Mouse (Mus musculus) CH12F3 (cell line): ENCODE measurements around the gene Asb17.

Source experiments
- in situ Hi-C: fragments of 300-500 bp; cut with MboI; formaldehyde crosslinking; loops from 2 replicates; pipeline ENCODE4 v1.14.3; 2020; ENCODE audit warnings: low sequenced_read_pairs

Gene Asb17

DNA sequence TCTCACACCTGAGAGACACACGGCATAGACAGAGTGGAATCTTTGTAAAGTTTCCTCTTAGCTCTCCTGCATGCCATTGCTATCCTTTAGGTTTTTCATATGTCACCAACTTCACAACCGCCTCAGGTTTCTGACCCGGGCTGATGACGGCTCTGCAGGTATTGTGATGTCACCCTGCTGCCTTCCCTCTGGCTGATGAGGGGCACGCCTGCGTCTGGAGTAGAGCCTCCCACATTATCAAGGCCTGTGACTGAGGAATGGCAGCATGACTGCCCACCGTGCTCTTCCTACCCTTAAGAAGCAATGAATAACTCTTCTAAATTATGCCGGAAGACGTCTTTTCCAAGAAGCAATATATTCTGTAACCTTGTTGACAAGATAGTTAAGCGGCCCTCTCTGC, at the start of gene Asb17:
Gene Asb17 (plus strand): TSS at position 180 of the 400 bp plus-strand sequence.
- in situ Hi-C loops = loop anchor here (25.0 kb wide), 1 partner anchor 1082 kb away; no protein-coding TSS in a partner anchor

DNA sequence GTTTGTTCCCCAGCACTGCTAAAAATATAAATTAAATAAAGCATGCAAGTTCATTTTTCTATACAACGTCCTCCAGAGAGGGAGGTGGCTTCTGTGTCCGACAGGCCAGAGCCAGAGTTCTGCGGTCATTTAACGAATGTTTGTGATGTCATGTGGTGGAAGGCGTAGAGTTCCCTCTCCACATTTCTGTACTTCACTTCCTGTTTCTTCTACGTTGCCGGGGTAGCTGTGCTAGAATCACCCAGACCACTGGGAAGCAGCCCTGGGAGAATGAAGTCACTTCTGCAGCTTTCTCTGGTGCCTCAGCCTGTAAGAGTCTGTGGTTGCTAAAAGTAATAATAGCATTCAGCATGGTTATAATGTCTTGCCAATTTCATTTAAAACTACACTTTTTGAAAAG, 46.4 kb upstream of the Asb17 start:
- in situ Hi-C loops = no loop called here

DNA sequence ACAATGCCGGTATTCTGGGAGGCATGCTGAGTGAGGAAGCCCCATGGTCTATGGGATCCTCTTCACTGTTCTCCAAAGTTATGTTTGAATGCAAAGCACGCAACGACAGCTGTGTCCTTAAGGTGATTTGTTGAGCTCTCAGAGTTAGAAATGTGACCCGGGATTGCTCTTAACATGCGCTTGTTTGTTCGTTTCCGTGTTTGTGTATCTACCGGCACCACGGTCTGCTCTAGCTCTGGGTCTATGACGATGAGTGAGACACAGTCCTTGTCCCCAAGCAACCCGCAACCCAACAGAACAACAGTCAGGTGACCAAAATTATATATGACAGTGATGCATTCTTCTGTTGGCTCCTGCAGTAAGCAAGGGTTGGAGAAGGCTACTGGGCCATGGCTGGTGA, 44.4 kb upstream of the Asb17 start:
- in situ Hi-C loops = no loop called here

DNA sequence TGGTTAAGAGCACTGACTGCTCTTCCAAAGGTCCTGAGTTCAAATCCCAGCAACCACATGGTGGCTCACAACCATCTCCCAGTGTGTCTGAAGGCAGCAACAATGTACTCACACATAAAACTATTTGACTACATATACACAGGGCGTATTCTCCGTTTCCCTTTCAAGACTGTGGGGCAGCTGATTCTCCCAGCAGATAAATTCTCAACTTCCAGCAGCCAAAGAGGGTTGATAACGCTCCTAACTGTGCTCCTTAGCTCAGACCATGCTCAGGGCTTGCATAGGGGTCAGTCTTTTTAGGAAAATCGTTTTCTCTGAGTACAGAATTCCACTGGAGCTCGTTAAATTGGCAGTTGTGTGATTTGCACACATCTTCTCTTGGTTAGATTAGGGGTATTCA, 43.3 kb upstream of the Asb17 start:
- in situ Hi-C loops = no loop called here

DNA sequence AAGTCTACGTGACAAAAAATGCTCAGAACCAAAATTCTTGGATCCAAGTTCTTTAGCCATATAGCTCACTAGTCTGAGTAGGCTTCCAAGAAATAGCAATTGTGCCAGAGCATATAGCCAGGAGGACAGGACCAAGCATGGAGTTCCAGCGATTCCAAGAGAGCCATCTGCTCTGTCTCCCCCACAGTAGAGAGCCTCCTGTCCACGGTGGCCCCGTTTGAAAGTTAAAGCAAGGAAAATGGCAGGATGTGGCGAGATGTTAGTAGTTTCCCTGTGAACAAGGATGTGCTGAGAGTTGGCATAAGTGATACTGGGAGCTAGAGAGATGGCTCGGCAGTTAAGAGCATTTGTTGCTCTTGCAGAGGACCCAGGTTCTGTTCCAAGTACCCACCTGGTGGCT, 42.5 kb upstream of the Asb17 start:
- in situ Hi-C loops = no loop called here

DNA sequence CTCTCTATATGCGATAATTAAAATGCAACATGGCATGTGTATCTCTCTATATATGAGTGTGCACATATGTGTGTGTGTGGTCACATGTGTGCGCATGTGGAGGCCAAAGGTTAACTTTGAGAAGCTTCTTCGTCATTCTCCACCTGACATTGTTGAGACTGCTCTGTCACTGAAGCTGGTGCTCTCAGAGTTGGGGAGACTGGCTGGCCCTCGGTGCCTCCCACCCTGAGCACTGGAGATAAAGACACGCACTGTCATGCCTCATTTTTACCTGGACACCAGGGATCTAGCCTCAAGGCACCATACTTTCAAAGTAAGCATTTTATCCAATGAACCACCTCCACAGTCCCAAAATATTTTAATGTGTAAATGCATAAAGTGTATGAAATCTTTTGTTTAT, 41.4 kb upstream of the Asb17 start:
- in situ Hi-C loops = no loop called here

DNA sequence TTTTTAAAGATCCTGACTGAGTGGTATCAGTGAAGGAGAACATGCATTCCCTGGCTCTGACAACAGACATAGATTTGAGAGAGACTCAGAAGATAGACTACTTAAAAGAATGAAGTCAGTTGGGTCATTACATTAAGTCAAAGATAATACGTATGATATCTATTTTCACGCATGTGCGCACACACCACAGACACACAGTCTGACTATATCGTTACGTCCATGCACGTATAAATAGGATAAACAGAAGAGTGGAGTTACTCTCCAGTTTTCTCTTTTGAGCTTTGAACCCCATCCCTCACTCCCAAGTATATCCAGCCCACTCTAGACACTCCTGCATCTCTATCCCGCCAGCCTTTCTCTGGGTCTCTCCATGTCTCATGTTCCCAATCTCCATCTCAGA, 40.0 kb upstream of the Asb17 start:
- in situ Hi-C loops = no loop called here

DNA sequence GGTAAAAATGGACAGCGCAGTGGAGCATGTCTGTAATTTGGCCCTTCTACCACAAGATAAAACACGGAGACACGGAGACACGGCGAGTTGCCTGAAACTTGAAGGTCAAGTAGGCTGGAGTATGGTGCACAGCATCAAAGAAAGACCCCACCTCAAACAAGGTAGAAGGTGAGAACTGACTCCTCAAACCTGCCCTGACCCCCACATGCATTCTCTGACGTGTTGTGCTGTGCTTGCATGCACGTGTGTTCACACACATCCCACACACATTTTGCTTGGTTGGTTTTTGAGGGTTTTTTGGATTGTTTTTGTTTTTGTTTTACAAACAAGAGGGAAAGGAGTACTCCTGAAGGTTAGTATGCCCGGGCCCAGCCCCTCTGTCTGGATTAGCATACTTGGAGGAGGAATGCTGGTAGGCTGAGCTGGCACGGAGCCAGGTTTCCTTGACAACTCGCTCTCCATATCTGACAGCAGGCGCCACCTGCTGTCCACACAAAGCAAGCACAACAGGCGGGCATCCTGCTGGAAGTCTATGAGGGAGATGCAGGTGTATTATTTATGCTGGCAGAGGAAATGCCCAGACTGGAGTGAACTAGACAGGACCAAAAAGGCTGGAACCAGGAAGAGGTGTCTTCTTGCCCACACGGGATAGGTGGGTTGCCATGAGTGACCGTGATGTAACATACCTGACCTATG, 37.8 kb upstream of the Asb17 start:
- in situ Hi-C loops = no loop called here

DNA sequence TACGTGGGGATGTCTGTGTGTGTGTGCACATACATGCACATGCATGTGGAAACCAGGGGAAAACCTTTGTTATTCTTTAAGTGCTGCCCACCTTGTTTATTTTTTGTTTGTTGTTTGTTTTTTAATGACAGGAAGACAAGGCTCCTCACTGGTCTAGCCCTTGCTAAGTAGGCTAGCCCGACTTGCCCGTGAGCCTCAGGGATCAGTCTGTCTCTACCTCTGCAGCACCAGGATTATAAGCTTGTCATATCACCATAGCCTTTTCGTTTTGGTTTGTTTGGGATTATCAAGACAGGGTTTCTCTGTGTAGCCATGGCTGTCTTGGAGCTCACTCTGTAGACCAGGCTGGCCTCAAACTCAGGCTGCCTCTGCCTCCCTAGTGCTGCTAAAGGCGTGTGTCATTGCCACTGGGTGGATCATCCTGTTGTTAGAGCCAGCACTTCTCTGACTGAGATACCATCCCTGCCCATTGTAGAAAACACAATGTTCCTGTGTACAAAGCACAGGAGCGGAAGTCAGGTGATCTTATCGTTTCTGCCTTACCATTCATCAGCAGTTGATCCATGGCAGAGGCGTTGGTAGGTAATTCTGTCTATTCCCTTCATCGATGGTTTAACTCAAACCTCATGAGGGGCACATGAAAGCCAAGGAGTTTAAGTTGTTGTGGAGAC, 37.1 kb upstream of the Asb17 start:
- in situ Hi-C loops = no loop called here

DNA sequence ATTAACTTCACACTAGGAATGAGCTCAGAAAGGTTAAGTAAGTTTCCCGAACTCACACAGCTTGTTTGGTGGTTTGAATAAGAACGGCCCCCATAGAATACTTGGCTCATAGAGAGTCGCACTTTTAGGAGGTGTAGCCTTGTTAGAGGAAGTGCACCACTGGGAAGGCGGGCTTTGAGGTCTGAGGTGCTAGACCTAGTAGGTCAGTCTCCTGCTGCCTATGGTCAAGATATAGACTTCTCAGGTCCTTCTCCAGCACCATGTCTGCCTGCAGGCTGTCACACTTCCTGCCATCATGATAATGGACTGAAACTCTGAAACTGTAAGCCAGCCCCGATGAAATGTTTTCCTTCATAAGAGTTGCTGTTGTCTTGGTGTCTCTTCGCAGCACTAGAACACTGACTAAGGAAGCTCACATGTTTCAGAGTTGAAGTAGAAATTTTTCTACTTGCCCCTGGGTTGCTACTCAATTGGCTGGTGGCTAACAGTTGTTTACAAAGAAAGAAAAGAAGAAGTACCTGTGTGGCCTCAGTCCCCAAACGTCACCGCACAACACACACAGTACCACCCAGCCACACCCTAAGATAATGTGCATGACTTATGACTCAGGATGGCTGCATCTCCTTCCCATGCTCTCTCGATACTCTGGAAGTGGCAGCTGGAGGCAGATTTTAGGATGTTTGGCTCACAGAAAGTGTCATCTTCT, 36.4 kb upstream of the Asb17 start:
- in situ Hi-C loops = no loop called here

DNA sequence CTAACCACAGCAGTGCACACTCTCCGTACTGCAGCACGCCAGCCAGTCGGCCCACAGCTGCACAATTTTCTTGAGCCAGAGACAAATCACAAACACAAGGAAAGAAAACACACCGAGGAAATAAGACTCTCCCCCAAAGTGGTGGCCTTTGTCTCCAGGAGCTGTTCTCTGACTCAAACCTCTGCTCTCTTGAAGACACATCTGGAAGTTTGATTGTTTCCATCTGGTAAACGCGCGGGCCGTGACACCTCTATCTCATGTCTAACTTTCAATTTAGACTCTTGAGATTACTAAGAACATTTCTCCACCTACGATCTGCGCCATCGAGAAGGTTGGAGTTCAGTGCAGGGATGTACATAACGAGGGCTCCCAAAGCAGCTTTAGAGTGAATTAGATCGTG, 35.6 kb upstream of the Asb17 start:
- in situ Hi-C loops = no loop called here

DNA sequence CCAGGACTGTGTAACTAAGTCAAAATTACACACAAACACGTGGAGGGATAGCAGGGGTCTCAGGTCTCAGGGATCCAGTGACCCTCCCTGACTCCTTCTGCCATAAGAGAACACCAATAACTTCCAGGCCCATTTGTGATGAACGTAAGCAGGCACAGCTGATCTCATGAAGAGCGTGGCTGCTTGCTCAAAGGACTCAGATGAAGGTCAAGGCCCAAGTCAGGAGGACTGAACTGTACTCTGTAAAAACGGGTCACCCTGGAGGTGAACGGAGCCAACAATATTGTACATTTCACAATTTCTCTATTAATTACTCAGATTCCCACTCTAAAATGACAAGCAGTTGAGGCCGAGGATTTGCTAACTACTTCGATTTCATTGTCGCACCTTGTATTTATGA, 30.0 kb upstream of the Asb17 start:
- in situ Hi-C loops = no loop called here

DNA sequence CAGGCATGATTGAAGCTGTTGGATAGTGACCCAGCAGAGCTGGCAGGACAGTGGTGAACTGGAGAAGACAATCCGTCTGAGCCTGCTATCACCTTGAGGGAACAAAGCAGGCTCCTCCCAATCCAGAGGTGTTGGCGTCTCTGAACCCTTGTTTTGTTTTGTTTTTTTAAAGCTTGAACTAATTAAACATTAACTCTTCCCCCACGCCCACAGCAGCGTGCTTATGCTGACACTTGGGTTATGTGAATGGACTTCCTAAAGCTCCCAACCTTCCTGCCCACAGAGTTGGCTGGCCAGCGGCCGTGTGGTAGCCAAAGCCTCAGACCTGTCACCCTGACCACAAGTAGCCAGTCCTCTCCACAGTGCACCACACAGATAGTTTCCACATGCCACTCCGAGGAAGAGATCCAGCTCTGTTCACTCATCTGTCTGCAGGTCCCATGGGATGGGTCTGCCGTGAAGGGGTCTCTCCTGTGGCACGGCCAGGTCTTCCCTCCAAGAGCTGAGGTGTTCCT, 26.6 kb upstream of the Asb17 start:
- in situ Hi-C loops = no loop called here

DNA sequence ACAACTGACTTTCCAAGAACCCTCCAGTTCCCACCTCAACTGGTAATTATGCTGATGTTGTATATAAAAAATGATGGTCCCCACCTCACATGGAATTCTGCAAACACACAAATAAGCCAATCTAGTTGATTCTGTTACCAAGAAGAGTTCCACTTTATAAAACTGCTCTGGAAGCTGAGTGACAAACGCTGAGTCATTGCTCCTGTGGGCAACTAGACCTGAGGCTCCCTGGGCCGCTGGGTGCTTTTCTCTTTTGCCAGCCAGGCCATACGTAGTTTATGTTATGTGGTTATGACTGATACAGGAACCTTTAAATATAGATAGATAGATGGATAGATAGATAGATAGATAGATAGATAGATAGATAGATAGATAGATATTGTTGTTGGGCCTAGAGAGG, 25.3 kb upstream of the Asb17 start:
- in situ Hi-C loops = no loop called here

DNA sequence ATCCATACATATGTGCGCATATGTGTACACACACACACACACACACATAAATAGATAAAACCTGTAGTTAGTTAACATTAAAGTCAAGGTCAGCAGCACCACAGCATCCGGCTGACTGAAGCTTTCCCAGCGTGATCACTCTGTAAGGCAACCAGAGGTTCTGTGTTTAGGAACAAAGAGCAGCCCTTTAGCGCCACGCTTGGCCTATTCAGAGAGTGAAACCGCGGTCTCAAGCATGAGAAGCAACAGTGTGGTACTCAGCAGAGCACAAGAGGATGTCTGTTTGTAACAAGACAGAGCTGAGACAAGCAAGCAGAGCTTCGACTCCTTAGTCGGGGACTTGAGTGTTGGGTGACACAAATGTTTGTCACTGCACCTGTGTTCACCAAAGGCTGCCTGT, 24.6 kb upstream of the Asb17 start:
- in situ Hi-C loops = no loop called here

DNA sequence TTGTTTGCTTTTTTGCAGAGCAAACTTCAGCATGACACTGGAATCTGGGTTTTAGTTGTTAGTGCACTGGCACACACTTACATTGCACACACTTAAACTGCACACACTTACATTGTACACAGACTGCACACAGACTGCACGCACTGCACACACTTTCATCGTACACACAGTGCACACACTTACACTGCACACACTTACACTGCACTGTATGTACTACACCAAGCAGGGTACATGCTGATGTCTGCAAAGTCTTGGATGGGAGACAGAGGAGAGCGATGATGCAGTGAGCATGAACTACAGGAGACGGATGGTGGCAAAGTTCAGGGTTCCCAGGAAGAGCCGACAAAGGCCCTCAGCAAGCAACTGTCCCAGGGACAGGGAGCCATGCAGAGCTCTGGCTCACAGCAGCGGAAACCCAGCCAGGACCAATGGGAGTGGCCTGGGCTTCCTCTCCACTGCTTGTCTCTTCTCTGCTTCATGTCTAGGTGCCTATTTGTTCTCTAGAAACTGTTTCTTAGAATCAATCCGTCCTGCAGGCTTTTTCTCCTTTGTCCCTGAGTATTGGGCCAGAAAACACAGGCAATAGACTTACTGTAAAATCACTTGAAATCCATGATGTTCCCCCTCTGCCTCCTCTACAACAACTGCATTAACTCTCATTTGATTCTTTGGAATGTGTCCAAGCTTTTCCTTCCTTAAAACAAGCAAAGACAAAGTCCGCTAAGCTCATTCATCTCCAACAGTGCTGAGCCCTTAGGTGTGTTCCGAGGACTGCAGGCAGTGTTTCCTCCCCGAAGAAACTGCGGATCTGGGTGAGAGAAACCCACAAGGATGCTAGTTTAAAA, 20.1 kb upstream of the Asb17 start:
- in situ Hi-C loops = no loop called here

DNA sequence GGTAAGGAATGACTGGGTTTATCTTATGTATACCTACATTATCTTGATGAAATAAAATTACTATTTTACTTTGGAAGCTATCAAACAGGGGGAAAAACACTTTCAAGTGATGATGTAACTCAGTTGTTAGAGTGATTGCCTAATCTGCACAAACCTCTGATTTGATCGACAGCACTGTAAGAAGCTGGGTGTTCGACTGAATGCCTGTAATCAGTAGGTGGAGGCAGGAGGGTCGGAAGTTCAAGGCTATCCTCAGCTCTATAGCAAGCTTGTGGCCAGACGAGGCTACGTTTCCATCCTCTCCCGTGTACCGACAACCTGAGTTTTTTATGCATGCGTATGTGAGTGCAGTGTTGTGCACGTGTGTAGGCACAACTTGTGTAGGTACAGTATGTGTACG, 18.8 kb upstream of the Asb17 start:
- in situ Hi-C loops = loop anchor here (25.0 kb wide), 1 partner anchor 1063 kb away; no protein-coding TSS in a partner anchor

DNA sequence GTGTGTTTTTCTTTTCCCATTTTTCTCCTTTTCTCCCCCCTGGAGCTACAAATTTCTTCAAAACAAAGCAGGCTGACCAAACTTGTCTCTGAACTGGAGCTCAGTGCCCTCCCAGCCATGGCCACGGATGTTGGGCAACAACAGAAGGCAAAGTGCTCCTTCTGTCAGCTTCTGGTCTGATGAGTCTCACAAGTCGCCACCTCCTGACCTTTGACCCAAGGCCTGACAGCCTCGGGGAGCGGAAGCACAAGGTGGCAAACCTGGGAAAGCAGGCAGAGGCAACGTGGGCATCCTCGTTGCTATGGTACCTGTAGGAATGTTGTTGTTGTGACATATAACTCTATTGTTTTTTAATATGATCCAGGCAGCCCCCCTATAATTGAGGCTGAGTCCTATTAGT, 17.4 kb upstream of the Asb17 start:
- in situ Hi-C loops = loop anchor here (25.0 kb wide), 1 partner anchor 1064 kb away; no protein-coding TSS in a partner anchor

DNA sequence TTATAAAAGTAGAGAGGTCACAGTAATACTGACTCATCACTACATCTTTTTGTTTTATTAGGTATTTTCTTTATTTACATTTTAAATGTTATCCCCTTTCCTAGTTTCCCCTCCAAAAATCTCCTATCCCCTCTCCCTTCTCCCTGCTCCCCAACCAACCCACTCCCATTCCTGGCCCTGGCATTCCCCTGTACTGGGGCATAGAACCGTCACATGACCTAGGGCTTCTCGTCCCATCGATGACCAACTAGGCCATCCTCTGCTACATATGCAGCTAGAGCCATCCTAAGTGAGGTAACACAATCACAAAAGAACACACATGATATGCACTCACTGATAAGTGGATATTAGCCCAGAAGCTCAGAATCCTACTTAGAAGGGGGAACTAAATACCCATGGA, 14.2 kb upstream of the Asb17 start:
- in situ Hi-C loops = loop anchor here (25.0 kb wide), 1 partner anchor 1067 kb away; no protein-coding TSS in a partner anchor

DNA sequence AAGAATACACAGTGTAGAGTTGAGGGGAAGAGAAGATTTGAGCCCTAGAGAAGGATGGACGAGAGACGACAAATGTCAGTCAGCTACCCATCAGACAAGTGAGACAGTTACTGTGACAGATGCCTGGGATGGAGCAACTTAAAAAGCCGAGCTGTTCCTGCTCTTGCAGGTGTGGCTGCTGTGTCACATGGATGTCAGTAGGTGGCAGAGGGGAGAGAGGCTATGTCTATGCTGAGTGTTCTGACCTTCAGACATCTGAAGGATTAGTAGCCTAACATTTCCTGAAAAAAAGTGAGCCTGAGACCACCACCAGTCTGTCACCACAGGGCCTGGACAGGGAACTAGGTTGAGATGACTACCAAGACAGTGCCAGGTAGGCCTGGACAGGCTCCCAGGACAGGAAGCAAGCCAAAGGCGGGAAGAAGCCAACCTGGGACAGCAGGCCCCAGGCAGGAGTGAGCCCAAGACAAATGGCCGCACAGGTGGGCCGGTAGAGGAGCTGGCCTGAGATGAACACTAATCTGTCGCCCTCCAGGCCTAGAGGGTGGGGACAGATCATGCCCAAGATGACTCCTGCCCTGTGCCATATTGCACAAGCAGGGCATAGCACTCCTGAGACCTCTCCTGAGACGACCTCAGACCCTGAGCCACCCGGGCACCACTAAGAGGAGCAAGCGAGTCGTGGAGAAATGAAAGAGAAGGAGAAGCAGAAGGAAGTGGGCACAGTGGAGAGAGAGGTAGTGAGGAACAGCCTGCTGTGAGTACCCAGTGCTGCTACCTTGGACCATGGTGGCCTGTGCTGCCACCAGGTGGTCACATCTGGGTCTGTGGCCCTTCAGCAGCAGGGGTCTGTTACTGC, 12.8 kb upstream of the Asb17 start:
- in situ Hi-C loops = loop anchor here (25.0 kb wide), 1 partner anchor 1069 kb away; no protein-coding TSS in a partner anchor
